Mouse (Mus musculus): ENCODE data around the gene Akr1b7.

Gene Akr1b7

DNA sequence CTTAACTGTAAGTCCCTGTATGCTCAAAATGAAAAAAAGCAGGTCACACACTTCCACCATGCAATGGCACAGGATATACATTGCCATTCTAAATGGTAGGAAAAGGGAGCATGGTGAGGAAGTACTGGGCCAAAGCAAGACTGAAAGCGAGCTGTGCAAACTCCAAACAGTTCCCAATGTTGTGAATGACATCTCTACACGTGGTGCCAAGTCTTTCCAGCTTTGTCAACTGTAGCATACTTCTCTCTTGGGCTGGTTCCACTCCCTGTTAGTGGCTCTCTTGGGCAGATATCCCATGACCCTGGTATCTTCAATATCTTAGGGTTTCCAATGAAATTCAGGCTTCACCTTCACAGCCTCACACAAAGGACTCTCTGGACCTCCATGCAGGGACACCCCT lies 26.9 kb downstream of the Akr1b7 start:
- DNase-seq (ENCODE audit: low spot score) = no peak

DNA sequence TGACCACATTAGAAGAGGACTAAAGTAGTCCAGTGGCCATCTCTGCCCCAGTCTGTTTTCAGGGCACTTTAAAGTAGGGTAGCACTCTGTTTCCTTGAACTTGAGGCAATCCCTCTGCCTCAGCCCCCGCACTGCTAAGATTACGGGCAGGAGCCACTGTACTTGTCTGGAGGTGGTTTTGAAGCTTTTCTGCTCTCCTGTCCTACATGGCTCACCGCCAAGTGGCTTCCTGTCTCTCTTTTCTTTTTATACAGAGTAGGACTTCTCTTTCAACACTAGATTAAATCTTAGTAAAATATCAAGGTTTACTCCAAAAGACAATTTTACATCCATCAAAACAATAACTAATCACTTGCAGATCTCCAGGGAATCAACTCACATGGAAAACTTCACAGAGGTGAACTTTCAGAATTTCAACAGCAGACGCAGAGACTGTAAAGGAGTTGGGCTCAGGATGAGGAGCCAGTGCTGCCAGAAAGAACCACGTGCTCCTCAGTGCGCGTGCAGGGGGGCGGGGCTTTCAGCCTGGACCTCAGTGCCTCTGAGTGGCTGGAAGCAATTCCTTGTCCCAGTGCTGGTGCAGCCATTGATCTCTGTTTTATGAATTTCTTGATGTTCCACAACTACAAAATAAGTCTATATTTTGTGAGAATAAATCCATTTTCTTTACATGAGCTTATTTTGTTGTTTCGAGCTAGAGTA lies 29.6 kb downstream of the Akr1b7 start:
- no peak for DNase-seq (ENCODE audit: low spot score)

DNA sequence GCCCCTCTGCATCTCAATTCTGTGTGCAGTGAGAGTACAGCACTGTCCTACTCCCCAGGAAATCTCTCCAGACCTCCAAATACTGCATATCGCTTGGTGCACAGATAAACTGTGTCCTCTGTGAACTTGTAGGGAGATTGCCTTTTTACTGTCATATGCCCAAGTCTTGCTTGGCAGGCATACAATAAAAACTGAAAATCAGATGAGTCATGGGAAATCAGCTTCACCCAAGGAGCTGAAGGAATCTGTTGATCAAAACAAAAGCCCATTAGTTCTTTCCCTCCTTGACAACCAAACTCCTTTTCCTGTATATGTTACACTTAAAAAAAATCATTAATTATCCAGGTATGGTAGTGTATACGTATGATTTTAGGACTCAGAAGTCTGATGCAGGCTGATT lies 31.7 kb downstream of the Akr1b7 start:
- DNase-seq (ENCODE audit: low spot score) = no peak

GRCm38 (mm10) chr6:34447961-34448360 lies 35.8 kb downstream of the Akr1b7 start:
- peak; percentile 54 for DNase-seq (ENCODE audit: low spot score)

GRCm38 (mm10) chr6:34448696-34449095 lies 36.6 kb downstream of the Akr1b7 start:
- DNase-seq (ENCODE audit: low spot score) = no peak

DNA sequence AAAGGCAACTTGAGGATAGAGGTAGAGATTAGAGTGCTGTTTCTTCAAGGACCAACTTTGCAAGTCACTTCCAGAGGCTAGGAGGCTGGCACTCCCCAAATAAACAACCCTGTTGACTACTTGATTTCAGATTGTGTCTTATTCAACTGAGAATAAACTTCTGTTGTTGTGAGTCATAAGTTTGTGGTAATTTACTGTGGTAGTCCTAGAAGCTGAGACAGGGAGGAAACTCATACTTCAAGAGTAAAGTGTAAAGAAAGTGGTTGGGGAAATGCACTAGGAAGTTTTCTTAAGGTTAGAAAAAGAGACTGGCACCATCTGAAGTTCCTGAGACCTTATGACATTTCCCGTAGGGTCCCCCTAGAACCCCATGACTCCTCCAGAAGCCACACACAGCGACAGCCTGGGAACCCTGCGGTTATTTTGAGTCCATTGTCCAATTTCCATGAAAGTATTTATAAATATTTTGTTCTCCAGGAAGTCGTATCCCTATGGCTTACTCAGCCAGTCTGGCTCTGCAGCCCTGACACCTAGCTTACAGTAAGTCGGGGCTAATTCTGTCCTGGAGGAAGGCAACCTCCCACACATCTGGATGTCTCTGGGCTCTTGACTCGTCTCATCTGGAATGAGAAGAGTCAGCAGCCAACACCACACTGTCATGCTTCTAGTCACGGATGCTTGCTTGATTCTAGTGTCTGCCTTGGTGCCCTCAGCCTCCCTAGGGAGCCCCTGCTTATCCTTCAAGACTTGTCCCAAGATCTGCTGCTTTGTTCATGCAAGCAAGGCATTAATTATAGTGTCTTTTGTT lies 41.0 kb downstream of the Akr1b7 start:
- DNase-seq (ENCODE audit: low spot score) = no peak

DNA sequence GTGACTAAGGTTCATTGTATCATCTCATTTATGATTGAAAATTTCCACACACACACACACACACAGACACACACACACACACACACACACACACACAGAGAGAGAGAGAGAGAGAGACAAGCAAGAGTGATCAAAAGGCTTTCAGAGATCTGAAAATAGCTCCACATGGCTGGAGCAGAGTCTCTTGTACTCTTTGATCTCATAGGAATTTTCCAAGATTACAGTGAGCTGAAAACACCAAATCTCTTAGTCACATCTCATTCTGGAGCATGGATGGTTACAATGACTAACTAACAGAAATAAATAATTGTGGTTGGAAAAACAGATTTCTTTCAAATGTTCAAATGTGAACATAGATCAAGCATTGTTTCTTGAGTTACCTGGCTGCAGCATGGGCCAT lies 47.3 kb downstream of the Akr1b7 start:
- no peak for DNase-seq (ENCODE audit: low spot score)

DNA sequence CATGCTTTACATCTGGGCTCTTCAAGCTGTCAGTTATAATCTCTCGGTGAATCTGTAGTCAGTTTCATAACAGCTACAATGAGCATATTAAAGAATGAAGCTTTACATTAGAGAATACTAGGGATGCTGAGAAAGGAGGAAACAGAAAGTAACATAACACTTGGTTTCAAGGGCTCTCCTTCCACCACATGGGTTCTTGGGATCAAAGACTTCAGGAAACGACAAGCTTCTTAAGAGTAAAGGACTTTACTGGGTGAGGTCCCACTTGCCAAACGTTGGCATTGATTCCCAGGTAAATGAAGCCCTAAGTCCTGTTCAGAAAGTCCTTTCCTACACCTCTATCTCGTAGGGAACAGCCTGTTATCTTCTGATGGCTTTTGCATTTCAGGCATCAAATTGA lies 48.5 kb downstream of the Akr1b7 start:
- no peak for DNase-seq (ENCODE audit: low spot score)

DNA sequence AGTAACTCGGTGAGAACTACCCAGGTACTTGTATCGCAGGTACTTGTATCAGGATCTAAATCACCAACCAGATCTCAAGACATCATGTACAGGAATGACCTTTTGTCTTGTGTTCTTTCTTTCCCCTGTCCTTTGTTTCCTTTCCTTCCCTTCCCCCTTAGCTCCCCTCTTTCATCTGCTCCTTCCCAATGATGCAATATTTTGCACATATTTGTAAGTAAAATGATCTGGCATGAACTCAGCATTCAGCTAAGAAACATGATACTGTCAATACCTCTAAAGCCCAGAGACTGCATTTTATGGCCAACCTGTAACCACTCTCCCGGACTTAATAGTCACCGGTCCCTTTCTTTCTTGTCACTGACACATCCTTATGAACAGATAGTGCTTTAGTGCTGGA lies 51.4 kb downstream of the Akr1b7 start:
- DNase-seq (ENCODE audit: low spot score) = no peak

- DNase-seq (ENCODE audit: low spot score) = no peak
Observed at GRCm38 (mm10) chr6:34471434-34472110, 59.4 kb downstream of the Akr1b7 start.
